Mouse (Mus musculus) bone marrow, adult 2 months (tissue): ENCODE measurements around the gene Ccdc106.

ENCODE experiments used
- CTCF ChIP-seq: fragments of 200-500 bp; IDR thresholded peaks from 2 replicates; pipeline ENCODE4 v1.5.1; 2011; ENCODE audit warnings: low read length, control low read depth; ENCODE audit not compliant: control insufficient read depth, insufficient read depth
- POLR2A ChIP-seq: fragments of 200-500 bp; IDR thresholded peaks from 2 replicates; pipeline ENCODE4 v1.6.1; 2011; ENCODE audit warnings: low read depth, mild to moderate bottlenecking, control low read depth, low read length, borderline replicate concordance; ENCODE audit not compliant: control insufficient read depth

GRCm38 (mm10) chr7:5058631-5059030 lies 38.3 kb downstream of the Ccdc106 start:
- no peak for TF ChIP-seq CTCF
- TF ChIP-seq POLR2A = no peak
